Mouse (Mus musculus) cortical plate, adult 2 months (tissue): ENCODE data around the gene Dnajc4. TPM values are rescaled to one million over a fixed set of nuclear protein-coding genes. Genes with fewer than 3 reads are reported as not detected.
A peak's percentile ranks its signal among the peaks of the same experiment; 100 is the strongest.

Experiments used
- H3K27ac ChIP-seq: fragments of 200-500 bp; 2 replicates; pipeline ENCODE4 v1.5.1; 2012; ENCODE audit warnings: low read length, control low read depth, inconsistent platforms; ENCODE audit not compliant: insufficient read depth
- H3K4me1 ChIP-seq: fragments of 200-500 bp; 2 replicates; pipeline ENCODE4 v1.6.1; 2011; ENCODE audit warnings: low read length; ENCODE audit not compliant: control insufficient read depth, insufficient read depth
- H3K4me3 ChIP-seq: fragments of 200-500 bp; 2 replicates; pipeline ENCODE4 v1.5.1; 2011; ENCODE audit warnings: mild to moderate bottlenecking, low read length, control low read depth; ENCODE audit not compliant: insufficient read depth
- CTCF ChIP-seq: fragments of 200-500 bp; IDR thresholded peaks from 2 replicates; pipeline ENCODE4 v1.5.1; 2011; ENCODE audit warnings: mild to moderate bottlenecking, control low read depth, low read length; ENCODE audit not compliant: insufficient read depth; ENCODE audit errors: extremely low read depth
- POLR2A ChIP-seq: fragments of 200-500 bp; IDR thresholded peaks from 2 replicates; pipeline ENCODE4 v1.6.1; 2011; ENCODE audit warnings: mild to moderate bottlenecking, low read length, control low read depth; ENCODE audit not compliant: insufficient read depth; ENCODE audit errors: extremely low read depth
- polyA plus RNA-seq: library from polyadenylated mRNA; depleted of rRNA; stranded (reverse); fragments of >200 nt; gene quantifications from 2 replicates; pipeline ENCODE4 v1.2.3, GENCODE M21; 2012

The Dnajc4 gene
- polyA plus RNA-seq, 1 experiment, result 39.1 TPM

GRCm38 (mm10) chr19:7018546-7018945 lies 26.2 kb upstream of the Dnajc4 start:
- H3K27ac ChIP-seq, result peak overlapping the region; percentile 21; the same call in 1 of the 2 replicates
- no peaks in the 10 kb centered on the region for H3K4me1 ChIP-seq
- no peak overlapping the region for H3K4me3 ChIP-seq
- TF ChIP-seq CTCF, result no peak
- no peak for TF ChIP-seq POLR2A

GRCm38 (mm10) chr19:7017541-7018457 lies 25.4 kb upstream of the Dnajc4 start:
- Histone ChIP-seq H3K27ac (0 out of 2 replicates have a peak overlapping the region, but pooled peaks have one; percentile 21), H3K4me1 (no peaks in the 10 kb centered on the region), H3K4me3 (no peak overlapping the region)
- no peak for TF ChIP-seq CTCF
- TF ChIP-seq POLR2A, result no peak

- Histone ChIP-seq H3K4me1 (no peaks in the 10 kb centered on the region), H3K4me3 (no peak overlapping the region), H3K27ac (no peak overlapping the region)
- no peak for TF ChIP-seq POLR2A
- no peak for TF ChIP-seq CTCF
Measured at GRCm38 (mm10) chr19:7014481-7015135, 22.2 kb upstream of the Dnajc4 start.

- Histone ChIP-seq H3K27ac (no peak overlapping the region), H3K4me1 (no peaks in the 10 kb centered on the region), H3K4me3 (no peak overlapping the region)
- TF ChIP-seq CTCF (no peak), POLR2A (no peak)
Measured at GRCm38 (mm10) chr19:7013984-7014383, 21.6 kb upstream of the Dnajc4 start.

- no peak for TF ChIP-seq POLR2A
- no peak for TF ChIP-seq CTCF
- no peak overlapping the region for H3K4me3 ChIP-seq
- no peak overlapping the region for H3K27ac ChIP-seq
- no peaks in the 10 kb centered on the region for H3K4me1 ChIP-seq
Measured at GRCm38 (mm10) chr19:7012426-7012825, 20.1 kb upstream of the Dnajc4 start.

GRCm38 (mm10) chr19:7006892-7007593 lies 14.7 kb upstream of the Dnajc4 start:
- Histone ChIP-seq H3K27ac (no peak overlapping the region), H3K4me1 (no peaks in the 10 kb centered on the region), H3K4me3 (no peak overlapping the region)
- TF ChIP-seq POLR2A, result no peak
- TF ChIP-seq CTCF, result no peak

- Histone ChIP-seq H3K4me3 (no peak overlapping the region), H3K4me1 (peaks cover 4% of the 10 kb centered on the region; the same call in 1 of the 2 replicates)
Measured at GRCm38 (mm10) chr19:6999360-7000063, 7.1 kb upstream of the Dnajc4 start.

GRCm38 (mm10) chr19:6997721-6998290 lies 5.4 kb upstream of the Dnajc4 start:
- Histone ChIP-seq H3K27ac (no peak overlapping the region), H3K4me3 (no peak overlapping the region), H3K4me1 (peaks cover 4% of the 10 kb centered on the region; the same call in 1 of the 2 replicates)
- TF ChIP-seq POLR2A, result no peak
- TF ChIP-seq CTCF, result no peak

More at GRCm38 (mm10) chr19:6999360-7000063, 7.1 kb upstream of the Dnajc4 start:
- no peak for TF ChIP-seq POLR2A
- H3K27ac ChIP-seq, result no peak overlapping the region
